Mouse (Mus musculus): ENCODE measurements around the gene Ipo5. TPM values are rescaled to one million over a fixed set of nuclear protein-coding genes. Genes with fewer than 3 reads are reported as not detected.
A peak's percentile ranks its signal among the peaks of the same experiment; 100 is the strongest.

Ipo5 gene
- total RNA-seq, 1 experiment, result 143 TPM

- no peak overlapping the region for H3K4me3 ChIP-seq (ENCODE audit: insufficient read depth in 1 of 2, low read depth in 1 of 2, low read length in 2 of 2, poor library complexity in 1 of 2, severe bottlenecking in 1 of 2)
- no peaks in the 10 kb centered on the region for H3K9me3 ChIP-seq (ENCODE audit: control insufficient read depth, insufficient read depth, low read depth, low read length)
- H3K36me3 ChIP-seq (ENCODE audit: control insufficient read depth, insufficient read depth, low read length, poor library complexity, severe bottlenecking), result no peaks in the 10 kb centered on the region
- in situ Hi-C loops (cut with MboI; ENCODE audit: low sequenced_read_pairs in 2 of 2, unreplicated experiment in 2 of 2), result loop anchor here in 1 of 2 experiments (25.0 kb wide), 1 partner anchor 469 kb away; no protein-coding TSS in a partner anchor
- no peak for TF ChIP-seq CHD2 (IDR thresholded peaks at IDR 0.05; ENCODE audit: low read depth, low read length)
- no peak for TF ChIP-seq ZNF384 (IDR thresholded peaks at IDR 0.05; ENCODE audit: low read depth, low read length)
- no peak for TF ChIP-seq ZC3H11A (IDR thresholded peaks at IDR 0.05; ENCODE audit: borderline replicate concordance, low read depth, low read length)
- no peak for TF ChIP-seq MAFK (IDR thresholded peaks at IDR 0.05; ENCODE audit: insufficient read depth, low read depth, low read length)
- TF ChIP-seq HCFC1 (IDR thresholded peaks at IDR 0.05; ENCODE audit: borderline replicate concordance, insufficient read depth, low read length), result no peak
- no peak for DNase-seq (ENCODE audit: low read depth, low spot score)
- no peak overlapping the region for H3K9ac ChIP-seq (ENCODE audit: insufficient read depth, low read depth, low read length, poor library complexity, severe bottlenecking)
- no peak overlapping the region for H3K27ac ChIP-seq (ENCODE audit: insufficient read depth, low read depth, low read length, poor library complexity, severe bottlenecking)
- no peaks in the 10 kb centered on the region for H3K4me1 ChIP-seq (ENCODE audit: control insufficient read depth in 2 of 2, insufficient read depth in 2 of 2, low read length in 2 of 2, poor library complexity in 1 of 2)
Observed at GRCm38 (mm10) chr14:120968723-120969122, 57.7 kb downstream of the Ipo5 start.

DNA sequence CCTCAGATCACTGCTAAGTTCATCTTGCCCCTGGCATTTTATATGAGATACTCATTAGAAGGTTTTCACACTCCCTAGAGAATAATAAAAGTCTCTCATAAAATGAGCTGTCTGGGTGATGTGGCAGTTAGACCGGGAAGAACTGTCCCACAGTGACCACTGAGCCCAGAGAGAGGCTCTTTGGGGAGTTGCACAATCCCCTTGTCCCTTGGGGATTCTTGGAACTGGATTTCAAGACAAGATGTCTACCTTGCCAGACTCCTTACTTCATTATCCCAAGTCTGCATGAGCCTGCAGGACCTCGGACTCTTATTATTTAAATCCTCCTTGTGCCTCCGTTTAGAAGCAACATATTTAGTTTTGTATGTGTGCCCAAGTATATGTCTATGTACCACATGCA is 58.6 kb downstream of the Ipo5 start:
- Histone ChIP-seq H3K4me3 (ENCODE audit: insufficient read depth in 1 of 2, low read depth in 1 of 2, low read length in 2 of 2, poor library complexity in 1 of 2, severe bottlenecking in 1 of 2) (no peak overlapping the region), H3K9me3 (ENCODE audit: control insufficient read depth, insufficient read depth, low read depth, low read length) (no peaks in the 10 kb centered on the region), H3K27ac (ENCODE audit: insufficient read depth, low read depth, low read length, poor library complexity, severe bottlenecking) (no peak overlapping the region), H3K4me1 (ENCODE audit: control insufficient read depth in 2 of 2, insufficient read depth in 2 of 2, low read length in 2 of 2, poor library complexity in 1 of 2) (no peaks in the 10 kb centered on the region), H3K9ac (ENCODE audit: insufficient read depth, low read depth, low read length, poor library complexity, severe bottlenecking) (no peak overlapping the region), H3K36me3 (ENCODE audit: control insufficient read depth, insufficient read depth, low read length, poor library complexity, severe bottlenecking) (no peaks in the 10 kb centered on the region)
- TF ChIP-seq ZC3H11A (IDR thresholded peaks at IDR 0.05; ENCODE audit: borderline replicate concordance, low read depth, low read length) (no peak), MAFK (IDR thresholded peaks at IDR 0.05; ENCODE audit: insufficient read depth, low read depth, low read length) (no peak), ZNF384 (IDR thresholded peaks at IDR 0.05; ENCODE audit: low read depth, low read length) (no peak), HCFC1 (IDR thresholded peaks at IDR 0.05; ENCODE audit: borderline replicate concordance, insufficient read depth, low read length) (no peak), CHD2 (IDR thresholded peaks at IDR 0.05; ENCODE audit: low read depth, low read length) (no peak)
- DNase-seq (ENCODE audit: low read depth, low spot score), result no peak
- in situ Hi-C loops (cut with MboI; ENCODE audit: low sequenced_read_pairs in 2 of 2, unreplicated experiment in 2 of 2), result loop anchor here in 1 of 2 experiments (25.0 kb wide), 1 partner anchor 468 kb away; no protein-coding TSS in a partner anchor

DNA sequence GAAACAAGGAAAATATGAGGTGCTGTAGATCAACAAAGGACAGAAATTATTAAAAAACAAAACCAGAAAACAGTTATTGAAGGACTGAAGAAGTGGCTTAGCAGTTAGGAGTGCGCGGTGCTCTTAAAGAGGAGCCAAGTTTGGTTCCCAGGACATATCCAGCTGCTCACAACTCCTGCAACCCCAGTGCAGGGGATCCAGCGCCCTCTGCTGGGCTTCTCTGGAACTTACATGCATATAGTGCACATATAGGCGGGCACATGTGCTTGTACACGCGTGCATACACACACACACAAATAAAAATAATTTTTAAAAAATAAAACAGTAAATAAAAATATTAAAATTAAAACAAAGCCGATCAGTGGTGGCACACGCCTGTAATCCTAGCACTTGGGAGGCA is 59.6 kb downstream of the Ipo5 start:
- no peak overlapping the region for H3K9ac ChIP-seq (ENCODE audit: insufficient read depth, low read depth, low read length, poor library complexity, severe bottlenecking)
- in situ Hi-C loops (cut with MboI; ENCODE audit: low sequenced_read_pairs in 2 of 2, unreplicated experiment in 2 of 2), result loop anchor here in 1 of 2 experiments (25.0 kb wide), 1 partner anchor 467 kb away; no protein-coding TSS in a partner anchor
- H3K4me1 ChIP-seq (ENCODE audit: control insufficient read depth in 2 of 2, insufficient read depth in 2 of 2, low read length in 2 of 2, poor library complexity in 1 of 2), result no peaks in the 10 kb centered on the region
- no peak overlapping the region for H3K27ac ChIP-seq (ENCODE audit: insufficient read depth, low read depth, low read length, poor library complexity, severe bottlenecking)
- no peaks in the 10 kb centered on the region for H3K36me3 ChIP-seq (ENCODE audit: control insufficient read depth, insufficient read depth, low read length, poor library complexity, severe bottlenecking)
- no peak overlapping the region for H3K4me3 ChIP-seq (ENCODE audit: insufficient read depth in 1 of 2, low read depth in 1 of 2, low read length in 2 of 2, poor library complexity in 1 of 2, severe bottlenecking in 1 of 2)
- peak; percentile 54 for DNase-seq (ENCODE audit: low read depth, low spot score)
- TF ChIP-seq MAFK (IDR thresholded peaks at IDR 0.05; ENCODE audit: insufficient read depth, low read depth, low read length) (no peak), ZC3H11A (IDR thresholded peaks at IDR 0.05; ENCODE audit: borderline replicate concordance, low read depth, low read length) (0 out of 2 replicates have a peak, but pooled peaks have one; percentile 8)
- H3K9me3 ChIP-seq (ENCODE audit: control insufficient read depth, insufficient read depth, low read depth, low read length), result no peaks in the 10 kb centered on the region

- no peak for DNase-seq (ENCODE audit: low read depth, low spot score)
- no peaks in the 10 kb centered on the region for H3K9me3 ChIP-seq (ENCODE audit: control insufficient read depth, insufficient read depth, low read depth, low read length)
- TF ChIP-seq CHD2 (IDR thresholded peaks at IDR 0.05; ENCODE audit: low read depth, low read length), result no peak
- TF ChIP-seq ZNF384 (IDR thresholded peaks at IDR 0.05; ENCODE audit: low read depth, low read length), result peak; percentile 77
- no peaks in the 10 kb centered on the region for H3K4me1 ChIP-seq (ENCODE audit: control insufficient read depth in 2 of 2, insufficient read depth in 2 of 2, low read length in 2 of 2, poor library complexity in 1 of 2)
- H3K27ac ChIP-seq (ENCODE audit: insufficient read depth, low read depth, low read length, poor library complexity, severe bottlenecking), result no peak overlapping the region
- no peak overlapping the region for H3K4me3 ChIP-seq (ENCODE audit: insufficient read depth in 1 of 2, low read depth in 1 of 2, low read length in 2 of 2, poor library complexity in 1 of 2, severe bottlenecking in 1 of 2)
- H3K36me3 ChIP-seq (ENCODE audit: control insufficient read depth, insufficient read depth, low read length, poor library complexity, severe bottlenecking), result no peaks in the 10 kb centered on the region
- no peak overlapping the region for H3K9ac ChIP-seq (ENCODE audit: insufficient read depth, low read depth, low read length, poor library complexity, severe bottlenecking)
- in situ Hi-C loops (cut with MboI; ENCODE audit: low sequenced_read_pairs in 2 of 2, unreplicated experiment in 2 of 2), result loop anchor here in 1 of 2 experiments (25.0 kb wide), 1 partner anchor 466 kb away; no protein-coding TSS in a partner anchor
Observed at GRCm38 (mm10) chr14:120971313-120971712, 60.3 kb downstream of the Ipo5 start.

- H3K36me3 ChIP-seq (ENCODE audit: control insufficient read depth, insufficient read depth, low read length, poor library complexity, severe bottlenecking), result no peaks in the 10 kb centered on the region
- peak; percentile 44 for DNase-seq (ENCODE audit: low read depth, low spot score)
- H3K4me3 ChIP-seq (ENCODE audit: insufficient read depth in 1 of 2, low read depth in 1 of 2, low read length in 2 of 2, poor library complexity in 1 of 2, severe bottlenecking in 1 of 2), result no peak overlapping the region
- in situ Hi-C loops (cut with MboI; ENCODE audit: low sequenced_read_pairs in 2 of 2, unreplicated experiment in 2 of 2), result no loop called here
- TF ChIP-seq ZNF384 (IDR thresholded peaks at IDR 0.05; ENCODE audit: low read depth, low read length) (no peak), MAFK (IDR thresholded peaks at IDR 0.05; ENCODE audit: insufficient read depth, low read depth, low read length) (no peak), ZC3H11A (IDR thresholded peaks at IDR 0.05; ENCODE audit: borderline replicate concordance, low read depth, low read length) (no peak), HCFC1 (IDR thresholded peaks at IDR 0.05; ENCODE audit: borderline replicate concordance, insufficient read depth, low read length) (no peak), CHD2 (IDR thresholded peaks at IDR 0.05; ENCODE audit: low read depth, low read length) (no peak)
- H3K4me1 ChIP-seq (ENCODE audit: control insufficient read depth in 2 of 2, insufficient read depth in 2 of 2, low read length in 2 of 2, poor library complexity in 1 of 2), result no peaks in the 10 kb centered on the region
- H3K27ac ChIP-seq (ENCODE audit: insufficient read depth, low read depth, low read length, poor library complexity, severe bottlenecking), result no peak overlapping the region
- H3K9ac ChIP-seq (ENCODE audit: insufficient read depth, low read depth, low read length, poor library complexity, severe bottlenecking), result no peak overlapping the region
- H3K9me3 ChIP-seq (ENCODE audit: control insufficient read depth, insufficient read depth, low read depth, low read length), result no peaks in the 10 kb centered on the region
Observed at GRCm38 (mm10) chr14:120979559-120979958, 68.5 kb downstream of the Ipo5 start.
